Mouse (Mus musculus): ENCODE measurements at regions not wholly inside any gene's neighbourhood (a gene's known extent, or its start where the extent isn't known, plus 50 kb on each side); places are given as distances from the start of the nearest gene placed in this dataset.

DNA sequence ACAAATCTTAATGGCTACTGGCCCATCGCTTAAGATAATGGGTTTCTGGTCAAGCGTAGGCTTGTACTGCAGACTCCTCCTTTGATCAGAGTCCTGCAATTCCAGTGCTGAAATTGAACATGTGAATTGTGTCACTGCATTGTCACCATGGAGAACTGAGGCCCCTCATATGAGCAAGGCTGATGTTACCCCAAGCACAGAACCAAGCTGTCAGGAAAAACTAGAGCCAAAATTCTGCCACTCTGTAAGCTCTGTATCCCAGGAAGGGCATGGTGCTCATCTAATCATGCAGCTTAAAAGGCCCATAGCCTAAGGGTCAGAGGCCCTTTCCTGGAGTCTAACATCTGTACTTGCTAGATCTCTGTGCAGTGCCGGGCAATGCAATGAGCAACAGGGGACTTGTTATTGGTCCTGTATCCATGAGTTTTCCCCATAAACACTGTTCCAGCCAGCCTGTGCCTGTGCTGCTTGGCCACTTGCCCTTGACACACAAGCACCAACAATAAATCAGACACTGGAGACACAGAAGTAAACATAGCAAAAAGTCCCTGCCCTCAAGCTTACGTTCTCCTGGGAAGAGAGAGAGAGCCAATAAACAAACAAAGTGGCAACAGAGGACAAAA, 760.2 kb downstream of the 1700064H15Rik start:
- Histone ChIP-seq H3K27me3 (ENCODE audit: low read depth, poor library complexity, severe bottlenecking) (no peaks in the 10 kb centered on the region), H3K4me1 (no peaks in the 10 kb centered on the region), H3K36me3 (no peaks in the 10 kb centered on the region), H3K4me3 (no peak overlapping the region), H3K27ac (replicated peaks) (no peak overlapping the region), H3K9me3 (replicated peaks) (no peaks in the 10 kb centered on the region)
- 84% methylated on average over 4 of the region's 4 CpGs for WGBS
- DNase-seq (ENCODE audit: low spot score) = no peak

GRCm38 (mm10) chr3:18868758-18869157, 759.7 kb downstream of the 1700064H15Rik start:
- no peaks in the 10 kb centered on the region for H3K27me3 ChIP-seq (ENCODE audit: low read depth, poor library complexity, severe bottlenecking)
- no peak overlapping the region for H3K4me3 ChIP-seq
- no peak for DNase-seq (ENCODE audit: low spot score)
- H3K36me3 ChIP-seq = no peaks in the 10 kb centered on the region
- no peaks in the 10 kb centered on the region for H3K4me1 ChIP-seq
- 79% methylated on average over 2 of the region's 2 CpGs for WGBS
- no peaks in the 10 kb centered on the region for H3K9me3 ChIP-seq (replicated peaks)
- no peak overlapping the region for H3K27ac ChIP-seq (replicated peaks)

GRCm38 (mm10) chr3:18877060-18877459, 751.4 kb downstream of the 1700064H15Rik start:
- no peaks in the 10 kb centered on the region for H3K36me3 ChIP-seq
- no peak for DNase-seq (ENCODE audit: low spot score)
- WGBS = 87% methylated on average over 1 of the region's 1 CpGs
- H3K9me3 ChIP-seq (replicated peaks) = no peaks in the 10 kb centered on the region
- no peaks in the 10 kb centered on the region for H3K27me3 ChIP-seq (ENCODE audit: low read depth, poor library complexity, severe bottlenecking)
- H3K27ac ChIP-seq (replicated peaks) = no peak overlapping the region
- H3K4me3 ChIP-seq = no peak overlapping the region
- H3K4me1 ChIP-seq = no peaks in the 10 kb centered on the region

DNA sequence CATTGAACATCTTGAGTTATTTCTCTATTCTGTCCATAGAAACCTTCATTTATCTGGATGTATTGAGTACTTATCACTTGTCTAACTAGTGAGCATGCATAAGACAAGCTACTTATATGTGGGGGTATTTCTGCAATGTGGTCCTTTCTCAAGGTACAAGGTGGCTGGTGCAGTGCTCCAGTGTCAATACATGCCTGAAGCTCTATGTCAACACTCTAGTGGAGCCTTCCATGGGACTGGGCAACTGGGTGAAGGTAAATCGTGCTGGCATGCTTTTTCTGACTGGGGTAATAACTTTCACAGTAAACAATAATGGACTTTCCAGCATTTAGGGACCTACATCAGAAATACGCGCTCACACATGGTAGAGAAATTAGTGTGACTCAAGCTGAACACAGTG, 750.9 kb downstream of the 1700064H15Rik start:
- Histone ChIP-seq H3K27me3 (ENCODE audit: low read depth, poor library complexity, severe bottlenecking) (no peaks in the 10 kb centered on the region), H3K4me3 (no peak overlapping the region), H3K4me1 (no peaks in the 10 kb centered on the region), H3K27ac (replicated peaks) (no peak overlapping the region), H3K9me3 (replicated peaks) (no peaks in the 10 kb centered on the region), H3K36me3 (no peaks in the 10 kb centered on the region)
- 91% methylated on average over 3 of the region's 3 CpGs for WGBS
- no peak for DNase-seq (ENCODE audit: low spot score)

GRCm38 (mm10) chr3:18881186-18881585, 747.3 kb downstream of the 1700064H15Rik start:
- Histone ChIP-seq H3K9me3 (replicated peaks) (no peaks in the 10 kb centered on the region), H3K4me1 (no peaks in the 10 kb centered on the region), H3K36me3 (no peaks in the 10 kb centered on the region), H3K4me3 (no peak overlapping the region), H3K27ac (replicated peaks) (no peak overlapping the region), H3K27me3 (ENCODE audit: low read depth, poor library complexity, severe bottlenecking) (no peaks in the 10 kb centered on the region)
- WGBS = 77% methylated on average over 2 of the region's 2 CpGs
- no peak for DNase-seq (ENCODE audit: low spot score)

DNA sequence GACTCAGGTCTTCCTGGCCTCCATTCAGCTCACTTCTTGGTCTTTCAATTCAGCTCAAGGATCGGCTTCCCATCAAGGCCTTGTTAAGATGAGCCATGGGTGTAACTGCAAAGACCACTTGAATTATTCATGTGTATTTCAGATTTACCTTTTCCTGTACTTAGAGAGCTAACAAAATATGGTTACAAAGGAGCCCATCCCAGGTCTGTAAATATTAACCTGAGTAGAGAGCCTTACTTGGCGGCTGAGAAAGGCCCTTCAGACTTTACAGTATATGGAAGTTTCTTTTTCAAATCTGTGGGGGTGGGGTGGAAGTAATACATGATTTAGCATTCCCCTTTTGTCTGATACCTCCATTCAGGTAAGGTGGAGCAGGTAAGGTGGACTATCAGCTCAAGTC, 735.7 kb downstream of the 1700064H15Rik start:
- no peaks in the 10 kb centered on the region for H3K27me3 ChIP-seq (ENCODE audit: low read depth, poor library complexity, severe bottlenecking)
- no peak overlapping the region for H3K4me3 ChIP-seq
- H3K27ac ChIP-seq (replicated peaks) = no peak overlapping the region
- no peaks in the 10 kb centered on the region for H3K9me3 ChIP-seq (replicated peaks)
- no peaks in the 10 kb centered on the region for H3K36me3 ChIP-seq
- no peak for DNase-seq (ENCODE audit: low spot score)
- H3K4me1 ChIP-seq = no peaks in the 10 kb centered on the region
- WGBS = 91% methylated on average over 2 of the region's 2 CpGs

DNA sequence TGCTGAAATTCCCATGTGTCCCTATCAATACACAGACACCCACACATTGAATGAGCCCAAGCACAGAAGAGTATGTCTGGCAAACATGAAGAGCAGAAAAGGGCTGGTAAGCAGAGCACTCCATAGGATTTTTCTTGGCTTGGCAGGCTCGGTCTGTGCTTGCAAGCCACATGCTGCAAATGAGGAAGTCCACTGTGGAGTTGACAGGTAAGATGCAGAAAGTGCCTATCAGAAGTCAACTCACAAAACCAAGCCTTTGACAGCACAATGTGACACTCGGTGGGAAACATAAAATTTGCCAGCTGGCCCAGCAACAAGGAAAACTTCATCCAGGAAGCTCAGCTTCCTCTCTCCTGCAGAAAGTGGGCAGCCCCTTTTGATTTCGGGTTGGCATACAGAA, 722.7 kb downstream of the 1700064H15Rik start:
- Histone ChIP-seq H3K4me3 (no peak overlapping the region), H3K27ac (replicated peaks) (no peak overlapping the region), H3K36me3 (no peaks in the 10 kb centered on the region), H3K4me1 (no peaks in the 10 kb centered on the region), H3K9me3 (replicated peaks) (no peaks in the 10 kb centered on the region), H3K27me3 (ENCODE audit: low read depth, poor library complexity, severe bottlenecking) (no peaks in the 10 kb centered on the region)
- 74% methylated on average over 3 of the region's 3 CpGs for WGBS
- DNase-seq (ENCODE audit: low spot score) = no peak

DNA sequence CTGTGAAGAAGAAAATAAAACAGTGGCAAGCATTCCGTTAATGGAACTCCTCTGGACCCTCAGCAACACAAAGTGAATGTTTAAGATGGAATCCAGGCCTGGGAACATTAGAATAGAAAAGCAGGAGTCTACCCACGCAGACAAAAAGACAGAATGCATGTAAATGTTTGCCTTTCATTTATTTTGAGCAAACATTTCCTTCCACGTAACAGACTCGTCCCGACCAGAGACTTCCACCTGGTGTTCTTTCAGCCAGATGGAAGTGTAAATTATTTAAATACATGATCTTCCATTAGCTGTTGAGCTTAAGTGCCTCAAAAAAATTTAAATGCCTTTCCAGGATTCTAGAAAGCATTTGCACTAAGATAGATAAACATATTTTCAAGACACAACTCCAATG, 722.3 kb downstream of the 1700064H15Rik start:
- H3K4me1 ChIP-seq = no peaks in the 10 kb centered on the region
- no peaks in the 10 kb centered on the region for H3K9me3 ChIP-seq (replicated peaks)
- H3K27ac ChIP-seq (replicated peaks) = no peak overlapping the region
- DNase-seq (ENCODE audit: low spot score) = no peak
- H3K36me3 ChIP-seq = no peaks in the 10 kb centered on the region
- no peak overlapping the region for H3K4me3 ChIP-seq
- no peaks in the 10 kb centered on the region for H3K27me3 ChIP-seq (ENCODE audit: low read depth, poor library complexity, severe bottlenecking)
- 77% methylated on average over 5 of the region's 5 CpGs for WGBS

- Histone ChIP-seq H3K36me3 (no peaks in the 10 kb centered on the region), H3K9me3 (replicated peaks) (no peaks in the 10 kb centered on the region; the same call in 1 of the 2 replicates), H3K4me3 (no peak overlapping the region), H3K27me3 (ENCODE audit: low read depth, poor library complexity, severe bottlenecking) (no peaks in the 10 kb centered on the region), H3K4me1 (no peaks in the 10 kb centered on the region), H3K27ac (replicated peaks) (no peak overlapping the region)
- no peak for DNase-seq (ENCODE audit: low spot score)
- WGBS = 89% methylated on average over 1 of the region's 1 CpGs
These were observed 719.7 kb downstream of the 1700064H15Rik start for GRCm38 (mm10) chr3:18908737-18909136.

GRCm38 (mm10) chr3:18928401-18929104, 699.9 kb downstream of the 1700064H15Rik start:
- H3K27ac ChIP-seq (replicated peaks) = no peak overlapping the region
- WGBS = 85% methylated on average over 3 of the region's 3 CpGs

GRCm38 (mm10) chr3:18929105-18929492, 699.4 kb downstream of the 1700064H15Rik start:
- Histone ChIP-seq H3K9me3 (replicated peaks) (no peaks in the 10 kb centered on the region), H3K27me3 (ENCODE audit: low read depth, poor library complexity, severe bottlenecking) (no peaks in the 10 kb centered on the region), H3K4me1 (no peaks in the 10 kb centered on the region), H3K27ac (replicated peaks) (no peak overlapping the region), H3K36me3 (no peaks in the 10 kb centered on the region), H3K4me3 (no peak overlapping the region)
- WGBS = 81% methylated on average over 3 of the region's 3 CpGs
- no peak for DNase-seq (ENCODE audit: low spot score)

More at GRCm38 (mm10) chr3:18928401-18929104, 699.9 kb downstream of the 1700064H15Rik start:
- Histone ChIP-seq H3K4me1 (no peaks in the 10 kb centered on the region), H3K9me3 (replicated peaks) (no peaks in the 10 kb centered on the region), H3K4me3 (no peak overlapping the region), H3K36me3 (no peaks in the 10 kb centered on the region), H3K27me3 (ENCODE audit: low read depth, poor library complexity, severe bottlenecking) (no peaks in the 10 kb centered on the region)
- no peak for DNase-seq (ENCODE audit: low spot score)

DNA sequence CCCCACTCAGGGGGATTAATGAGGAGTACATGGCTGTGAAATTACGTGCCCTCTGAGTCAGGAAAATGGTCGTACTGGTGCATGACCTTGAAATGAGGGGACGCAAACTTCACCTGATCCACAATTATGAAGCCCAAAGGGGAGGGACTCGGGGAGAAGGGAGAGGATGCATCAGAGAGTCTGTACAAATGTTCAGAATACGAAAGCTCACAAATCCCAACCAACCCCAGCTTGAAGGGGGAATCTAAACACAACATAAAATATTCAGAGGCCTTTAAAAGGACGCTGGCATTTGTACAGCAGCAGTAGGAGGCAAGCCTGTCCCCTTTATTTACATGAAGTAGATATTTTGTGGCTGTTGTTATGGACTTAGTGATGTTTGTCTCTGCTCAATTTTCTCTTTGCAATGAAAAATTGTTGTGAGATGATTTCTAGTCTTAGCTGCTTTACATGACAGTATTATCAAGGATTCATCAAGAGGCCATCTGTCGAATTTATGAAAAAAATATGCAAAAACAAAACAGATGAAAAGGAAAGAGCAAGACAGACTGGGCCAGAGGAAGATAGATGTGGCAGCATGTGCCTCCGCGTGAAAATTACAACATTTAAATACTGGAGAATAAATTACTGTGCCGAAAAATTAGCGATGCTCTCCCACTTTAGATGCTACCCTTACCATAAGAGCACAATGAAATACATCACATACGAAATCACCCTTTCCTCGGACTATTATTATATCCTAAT, 695.3 kb downstream of the 1700064H15Rik start:
- Histone ChIP-seq H3K27ac (replicated peaks) (no peak overlapping the region), H3K4me3 (no peak overlapping the region)
- 76% methylated on average over 13 of the region's 13 CpGs for WGBS

GRCm38 (mm10) chr3:18934891-18935290, 693.6 kb downstream of the 1700064H15Rik start:
- no peak for DNase-seq (ENCODE audit: low spot score)

More for the DNA sequence above, 695.3 kb downstream of the 1700064H15Rik start:
- Histone ChIP-seq H3K36me3 (no peaks in the 10 kb centered on the region), H3K27me3 (ENCODE audit: low read depth, poor library complexity, severe bottlenecking) (no peaks in the 10 kb centered on the region), H3K4me1 (no peaks in the 10 kb centered on the region), H3K9me3 (replicated peaks) (no peaks in the 10 kb centered on the region)
- DNase-seq (ENCODE audit: low spot score) = no peak

More at GRCm38 (mm10) chr3:18934891-18935290, 693.6 kb downstream of the 1700064H15Rik start:
- H3K9me3 ChIP-seq (replicated peaks) = no peaks in the 10 kb centered on the region
- no peaks in the 10 kb centered on the region for H3K4me1 ChIP-seq
- H3K27me3 ChIP-seq (ENCODE audit: low read depth, poor library complexity, severe bottlenecking) = no peaks in the 10 kb centered on the region
- H3K4me3 ChIP-seq = no peak overlapping the region
- WGBS = 89% methylated on average over 2 of the region's 2 CpGs
- H3K27ac ChIP-seq (replicated peaks) = no peak overlapping the region
- H3K36me3 ChIP-seq = no peaks in the 10 kb centered on the region

All from midbrain, embryonic 10.5 days (tissue).